Mouse (Mus musculus) CD8-positive naive resting alpha-beta T cell, adult 2 months (primary cell): ENCODE results near the gene Cfi.

Experiments
- DNase-seq, 2 experiments: peaks; one replicate each; pipeline ENCODE4 v3.0.0; 2022; ENCODE audit warnings: low read depth in 2 of 2, low spot score in 2 of 2

The Cfi gene

DNA sequence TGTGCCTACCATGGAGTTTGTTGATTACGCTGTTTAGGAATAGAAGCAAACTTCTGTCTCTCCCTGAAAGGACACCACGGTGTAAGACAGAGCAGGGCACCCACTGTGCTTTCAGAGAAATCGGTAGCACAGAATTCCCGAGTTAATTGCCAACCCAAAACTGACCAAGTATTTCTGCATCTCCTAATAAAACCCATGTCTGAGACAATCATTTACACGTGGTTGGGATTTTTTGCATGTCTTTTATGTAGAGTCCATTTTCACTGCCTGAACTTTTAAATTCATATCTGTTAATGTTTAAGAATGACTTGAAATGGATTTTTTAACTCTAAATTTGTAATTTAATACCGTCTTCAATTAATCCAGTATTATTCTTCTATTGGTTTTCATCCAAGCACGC lies 87.9 kb downstream of the Cfi start:
- no peak for DNase-seq
